Mouse (Mus musculus) fat pad, adult 2 months (tissue): ENCODE measurements at regions not wholly inside any gene's neighbourhood (a gene's known extent, or its start where the extent isn't known, plus 50 kb on each side); places are given as distances from the start of the nearest gene placed in this dataset.

Source experiments
- DNase-seq: peaks from one replicate; pipeline ENCODE4 v3.0.0-alpha.2; 2011; ENCODE audit warnings: low read depth, low spot score; ENCODE audit errors: extremely low read depth

GRCm38 (mm10) chr10:37480331-37480730 is 341.6 kb upstream of the Marcks start:
- no peak for DNase-seq

- DNase-seq = no peak
These were observed 339.4 kb upstream of the Marcks start for GRCm38 (mm10) chr10:37478108-37478507.

- no peak for DNase-seq
These were observed 334.4 kb upstream of the Marcks start for GRCm38 (mm10) chr10:37473086-37473485.

- DNase-seq = no peak
These were observed 318.7 kb upstream of the Marcks start for GRCm38 (mm10) chr10:37457384-37457783.

- peak; percentile 81 for DNase-seq
These were observed 311.2 kb upstream of the Marcks start for GRCm38 (mm10) chr10:37449894-37450293.

GRCm38 (mm10) chr10:37447333-37448204 is 308.8 kb upstream of the Marcks start:
- no peak for DNase-seq

- DNase-seq = no peak
These were observed 301.3 kb upstream of the Marcks start for GRCm38 (mm10) chr10:37439863-37440613.

GRCm38 (mm10) chr10:37438312-37438711 is 299.6 kb upstream of the Marcks start:
- DNase-seq = peak; percentile 5

- no peak for DNase-seq
These were observed 298.1 kb upstream of the Marcks start for GRCm38 (mm10) chr10:37436849-37437248.

- no peak for DNase-seq
These were observed 295.5 kb upstream of the Marcks start for GRCm38 (mm10) chr10:37434229-37434628.

- no peak for DNase-seq
These were observed 284.3 kb upstream of the Marcks start for GRCm38 (mm10) chr10:37423047-37423446.

- no peak for DNase-seq
These were observed 283.9 kb upstream of the Marcks start for GRCm38 (mm10) chr10:37422612-37423011.

- no peak for DNase-seq
These were observed 277.6 kb upstream of the Marcks start for GRCm38 (mm10) chr10:37416321-37416720.

- no peak for DNase-seq
These were observed 273.7 kb upstream of the Marcks start for GRCm38 (mm10) chr10:37412401-37412800.

GRCm38 (mm10) chr10:37409749-37410148 is 271.0 kb upstream of the Marcks start:
- no peak for DNase-seq

- DNase-seq = no peak
These were observed 268.8 kb upstream of the Marcks start for GRCm38 (mm10) chr10:37407487-37407886.

GRCm38 (mm10) chr10:37404933-37405332 is 266.2 kb upstream of the Marcks start:
- DNase-seq = no peak

GRCm38 (mm10) chr10:37404407-37404806 is 265.7 kb upstream of the Marcks start:
- DNase-seq = no peak

- DNase-seq = no peak
These were observed 263.7 kb upstream of the Marcks start for GRCm38 (mm10) chr10:37402376-37402775.

GRCm38 (mm10) chr10:37400991-37401390 is 262.3 kb upstream of the Marcks start:
- DNase-seq = no peak

GRCm38 (mm10) chr10:37400379-37400778 is 261.7 kb upstream of the Marcks start:
- no peak for DNase-seq
